Mouse (Mus musculus) E14TG2a.4 (cell line): Measurements from ENCODE around the gene Impdh2.

Source experiments
- H3K27me3 ChIP-seq: 2 replicates; pipeline ENCODE4 v1.6.1; 2014; ENCODE audit warnings: low read length, control low read depth; ENCODE audit not compliant: insufficient read depth
- H3K36me3 ChIP-seq: 2 replicates; pipeline ENCODE4 v1.6.1; 2014; ENCODE audit warnings: low read length, control low read depth; ENCODE audit not compliant: insufficient read depth
- H3K4me1 ChIP-seq: replicated peaks from 2 replicates; pipeline ENCODE4 v1.6.1; 2014; ENCODE audit warnings: low read depth, low read length, control low read depth
- H3K4me3 ChIP-seq: replicated peaks from 2 replicates; pipeline ENCODE4 v1.5.1; 2014; ENCODE audit warnings: mild to moderate bottlenecking, low read length
- H3K9me3 ChIP-seq: 2 replicates; pipeline ENCODE4 v1.6.1; 2014; ENCODE audit warnings: low read length, control low read depth
- CTCF ChIP-seq: conservative IDR thresholded peaks from 2 replicates; pipeline ENCODE4 v1.5.1; 2014; ENCODE audit warnings: low read length
- NANOG ChIP-seq: IDR thresholded peaks from 2 replicates; pipeline ENCODE4 v1.6.1; 2014; ENCODE audit warnings: borderline replicate concordance, low read length, mixed read lengths
- POU5F1 ChIP-seq: IDR thresholded peaks from 2 replicates; pipeline ENCODE4 v1.6.1; 2014; ENCODE audit warnings: low read length, borderline replicate concordance

Impdh2 gene

DNA sequence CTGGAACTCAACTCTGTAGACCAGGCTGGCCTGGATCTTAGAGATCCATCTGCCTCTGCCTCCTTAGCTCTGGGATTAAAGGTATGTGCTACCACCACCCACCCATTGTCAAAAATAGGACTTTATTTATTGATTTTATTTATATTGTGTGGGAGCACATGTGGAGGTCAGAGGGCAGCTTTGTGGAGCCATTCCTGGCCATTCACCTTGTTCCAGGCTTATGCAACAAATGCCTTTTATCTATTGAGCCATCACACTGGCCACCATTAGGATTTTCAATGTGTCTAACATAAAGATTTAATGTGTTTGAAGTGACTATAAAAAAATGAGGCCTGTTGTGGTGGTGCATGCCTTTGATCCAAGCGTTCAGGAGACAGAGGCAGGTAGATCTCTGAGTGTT is 28.6 kb upstream of the Impdh2 start:
- H3K36me3 ChIP-seq, result peaks cover 98% of the 10 kb centered on the region
- TF ChIP-seq CTCF (no peak), NANOG (no peak), POU5F1 (no peak)
- no peaks in the 10 kb centered on the region for H3K27me3 ChIP-seq
- no peak overlapping the region for H3K4me3 ChIP-seq
- peaks cover 26% of the 10 kb centered on the region for H3K4me1 ChIP-seq
- no peaks in the 10 kb centered on the region for H3K9me3 ChIP-seq

- Histone ChIP-seq H3K4me1 (peaks cover 26% of the 10 kb centered on the region), H3K27me3 (no peaks in the 10 kb centered on the region), H3K36me3 (peaks cover 99% of the 10 kb centered on the region), H3K9me3 (no peaks in the 10 kb centered on the region), H3K4me3 (no peak overlapping the region)
- TF ChIP-seq NANOG, result no peak
- no peak for TF ChIP-seq POU5F1
- TF ChIP-seq CTCF, result no peak
Measured at GRCm38 (mm10) chr9:108540846-108541245, 19.2 kb upstream of the Impdh2 start.

DNA sequence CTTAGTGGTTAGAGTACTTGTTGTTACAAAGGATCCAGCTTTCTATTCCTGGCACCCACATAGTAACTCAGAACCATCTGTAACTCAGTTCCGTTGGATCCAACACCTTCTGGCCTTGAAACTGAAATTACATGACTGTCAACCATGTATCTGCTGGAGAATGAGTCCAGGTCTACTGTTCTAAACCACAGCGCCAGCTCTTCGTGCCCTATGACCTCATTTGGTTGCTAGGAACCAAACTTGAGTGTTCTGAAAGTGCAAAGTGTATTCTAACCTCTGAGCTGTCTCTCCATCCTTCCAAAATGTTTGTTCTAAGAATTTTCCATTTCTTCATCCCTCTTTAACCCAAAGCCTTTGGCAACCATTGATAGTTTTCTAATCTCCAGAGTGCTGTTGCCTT is 14.1 kb upstream of the Impdh2 start:
- peaks cover 97% of the 10 kb centered on the region for H3K36me3 ChIP-seq
- no peak for TF ChIP-seq NANOG
- TF ChIP-seq CTCF, result no peak
- TF ChIP-seq POU5F1, result no peak
- no peaks in the 10 kb centered on the region for H3K9me3 ChIP-seq

DNA sequence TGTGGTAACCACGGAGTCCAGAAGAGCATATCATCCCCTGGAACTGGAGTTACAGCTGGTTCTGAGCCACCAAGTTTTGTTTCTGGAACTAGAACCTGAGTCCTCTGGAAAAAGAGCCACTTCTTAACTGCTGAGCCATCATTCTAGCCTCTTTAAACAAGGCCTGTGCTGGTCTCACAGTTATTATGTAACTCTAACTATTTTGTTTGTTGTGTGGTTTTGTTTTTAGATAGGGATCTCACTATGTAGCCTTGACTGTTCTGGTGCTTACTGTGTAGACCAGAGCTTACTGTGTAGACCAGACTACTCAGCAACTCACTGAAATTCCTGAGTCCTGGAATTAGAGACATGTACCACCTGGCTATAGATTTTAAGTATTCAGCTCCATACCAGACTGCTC is 13.2 kb upstream of the Impdh2 start:
- Histone ChIP-seq H3K36me3 (peaks cover 97% of the 10 kb centered on the region), H3K27me3 (no peaks in the 10 kb centered on the region), H3K9me3 (no peaks in the 10 kb centered on the region), H3K4me1 (peaks cover 20% of the 10 kb centered on the region), H3K4me3 (no peak overlapping the region)
- TF ChIP-seq NANOG (no peak), POU5F1 (no peak), CTCF (no peak)

More for the DNA sequence above, 14.1 kb upstream of the Impdh2 start:
- Histone ChIP-seq H3K4me1 (peaks cover 18% of the 10 kb centered on the region), H3K27me3 (no peaks in the 10 kb centered on the region), H3K4me3 (no peak overlapping the region)

DNA sequence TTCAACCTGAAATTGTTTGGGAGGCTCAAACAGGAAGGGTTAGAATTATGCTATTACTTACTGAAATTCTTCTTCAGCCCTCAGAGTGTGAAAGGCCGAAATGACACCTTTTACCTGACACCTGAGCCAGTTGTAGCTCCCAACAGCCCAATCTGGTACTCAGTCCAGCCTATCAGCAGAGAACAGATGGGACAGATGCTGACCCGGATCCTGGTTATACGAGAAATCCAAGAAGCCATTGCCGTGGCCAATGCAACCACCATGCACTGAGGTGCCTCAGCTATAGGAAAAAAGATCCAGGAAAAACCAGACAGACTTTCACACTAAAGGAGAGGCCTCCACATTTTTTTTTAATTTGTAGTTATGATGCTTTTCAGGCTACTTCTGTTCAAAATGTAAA is 917 bp upstream of the Impdh2 start:
- TF ChIP-seq CTCF, result no peak
- TF ChIP-seq POU5F1, result no peak
- no peak for TF ChIP-seq NANOG

DNA sequence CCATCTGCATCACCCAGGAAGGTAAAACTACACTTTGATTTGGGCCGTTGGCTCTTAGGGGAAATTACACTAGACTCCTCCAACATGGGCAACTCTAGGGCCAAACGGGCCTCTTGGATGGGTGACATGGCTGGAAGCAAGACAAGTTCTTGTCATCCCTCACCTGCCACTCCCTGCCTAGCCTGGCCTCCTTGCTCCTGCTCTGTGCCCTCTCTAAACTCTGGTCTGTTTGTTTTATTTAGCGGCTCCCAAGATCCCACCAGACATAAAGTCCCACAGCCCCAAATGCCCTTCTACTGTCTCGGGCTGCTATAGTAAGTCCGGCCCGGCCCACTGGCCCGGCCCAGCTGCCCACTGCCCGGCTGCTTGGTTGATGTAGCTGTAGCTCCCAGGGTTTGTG is 3.6 kb downstream of the Impdh2 start:
- H3K36me3 ChIP-seq, result peaks cover 63% of the 10 kb centered on the region
- H3K9me3 ChIP-seq, result no peaks in the 10 kb centered on the region
- TF ChIP-seq NANOG (no peak), POU5F1 (no peak), CTCF (no peak)
- no peaks in the 10 kb centered on the region for H3K27me3 ChIP-seq
- peaks cover 77% of the 10 kb centered on the region for H3K4me1 ChIP-seq
- 0 out of 2 replicates have a peak overlapping the region, but pooled peaks have one; percentile 29 for H3K4me3 ChIP-seq

More for the DNA sequence above, 917 bp upstream of the Impdh2 start:
- Histone ChIP-seq H3K4me3 (no peak overlapping the region), H3K9me3 (no peaks in the 10 kb centered on the region), H3K27me3 (no peaks in the 10 kb centered on the region), H3K36me3 (peaks cover 86% of the 10 kb centered on the region), H3K4me1 (peaks cover 55% of the 10 kb centered on the region)

GRCm38 (mm10) chr9:108564131-108564530 is 4.0 kb downstream of the Impdh2 start:
- Histone ChIP-seq H3K4me3 (0 out of 2 replicates have a peak overlapping the region, but pooled peaks have one; percentile 29), H3K27me3 (no peaks in the 10 kb centered on the region), H3K36me3 (peaks cover 58% of the 10 kb centered on the region), H3K4me1 (peaks cover 77% of the 10 kb centered on the region), H3K9me3 (no peaks in the 10 kb centered on the region)
- TF ChIP-seq NANOG (no peak), POU5F1 (no peak), CTCF (no peak)

DNA sequence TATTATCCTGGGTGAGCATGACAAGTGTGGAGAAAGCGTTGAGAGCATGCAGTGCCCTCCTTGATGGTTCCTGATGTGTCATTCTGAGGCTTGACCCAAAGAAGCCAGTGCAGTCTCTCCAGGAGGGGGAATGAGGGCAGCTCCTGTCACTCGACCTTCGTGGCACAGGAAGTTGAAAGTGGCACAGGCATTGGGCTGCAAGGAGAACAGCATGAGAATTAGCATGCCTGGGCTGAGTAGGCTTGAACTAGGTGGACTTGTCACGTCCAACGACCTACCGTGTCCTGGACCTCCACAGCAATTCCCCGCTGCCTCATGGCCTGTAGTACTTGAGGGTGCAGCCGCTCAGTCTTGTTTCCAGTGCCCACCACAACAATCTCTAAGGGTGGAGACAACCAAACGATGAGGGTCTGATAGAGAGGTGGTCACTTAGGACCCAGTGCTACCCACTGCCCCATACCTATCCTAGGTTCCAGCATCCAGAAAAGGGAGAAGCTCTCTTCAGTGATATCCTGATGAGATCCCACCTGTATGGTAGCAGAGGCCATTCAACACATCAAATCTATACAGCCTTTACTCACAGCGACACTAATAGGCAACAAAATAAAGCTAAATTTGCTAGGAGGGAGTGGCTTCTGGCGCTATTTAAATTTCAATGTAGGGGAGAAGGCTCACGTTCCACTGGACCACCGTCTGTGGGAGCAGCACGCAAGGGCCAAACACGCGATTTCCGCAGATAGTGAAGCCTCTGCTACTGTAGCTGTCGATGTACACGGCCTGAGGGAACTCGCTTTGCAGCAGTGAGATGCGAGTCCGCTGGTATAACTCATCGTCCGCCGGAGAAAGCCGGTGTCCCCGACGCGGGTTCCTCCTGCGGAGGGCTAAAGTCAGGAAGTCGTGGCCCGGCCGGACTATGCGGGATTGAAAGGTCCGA is 6.1 kb downstream of the Impdh2 start:
- TF ChIP-seq POU5F1 (no peak), CTCF (no peak), NANOG (no peak)
- Histone ChIP-seq H3K36me3 (peaks cover 58% of the 10 kb centered on the region), H3K4me3 (peak overlapping the region; percentile 92), H3K27me3 (no peaks in the 10 kb centered on the region), H3K4me1 (peaks cover 84% of the 10 kb centered on the region), H3K9me3 (no peaks in the 10 kb centered on the region)
